Mouse (Mus musculus): Measurements from ENCODE around the gene Rarb.

The Rarb gene

DNA sequence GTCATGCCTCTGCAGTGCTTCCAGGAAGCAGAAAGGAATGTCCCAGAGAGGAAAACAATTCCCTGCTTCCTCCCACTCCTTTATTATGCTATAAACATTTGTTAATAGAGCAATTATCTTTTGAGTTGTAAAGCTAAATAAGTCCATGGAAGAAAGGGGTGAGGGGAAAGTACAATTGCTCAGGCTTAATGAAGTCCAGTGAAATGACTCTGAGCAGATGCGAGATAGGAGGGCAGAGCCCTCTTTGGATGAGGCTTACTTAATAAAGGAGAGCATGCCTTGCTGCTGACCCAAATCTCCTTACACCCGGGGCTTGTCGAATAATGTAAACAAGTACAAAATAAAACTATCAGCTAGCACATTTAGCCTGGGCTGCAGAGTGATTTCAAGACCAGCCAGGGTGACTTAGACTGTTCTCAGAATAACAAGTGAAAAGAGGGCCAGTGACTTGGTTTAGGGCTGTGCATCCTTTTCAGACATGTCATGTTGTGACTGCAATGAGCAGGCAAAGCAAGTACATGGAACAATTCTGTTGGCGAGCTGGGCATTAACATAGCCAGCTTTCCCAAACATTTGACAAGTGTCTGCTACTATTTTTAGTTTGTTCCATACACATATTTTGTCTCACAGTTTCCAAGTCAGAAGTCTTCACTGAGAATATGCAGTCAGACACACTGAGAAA, 83.5 kb downstream of the Rarb start:
- no peak for DNase-seq (ENCODE audit: low read depth in 1 of 2, low spot score in 2 of 2)

DNA sequence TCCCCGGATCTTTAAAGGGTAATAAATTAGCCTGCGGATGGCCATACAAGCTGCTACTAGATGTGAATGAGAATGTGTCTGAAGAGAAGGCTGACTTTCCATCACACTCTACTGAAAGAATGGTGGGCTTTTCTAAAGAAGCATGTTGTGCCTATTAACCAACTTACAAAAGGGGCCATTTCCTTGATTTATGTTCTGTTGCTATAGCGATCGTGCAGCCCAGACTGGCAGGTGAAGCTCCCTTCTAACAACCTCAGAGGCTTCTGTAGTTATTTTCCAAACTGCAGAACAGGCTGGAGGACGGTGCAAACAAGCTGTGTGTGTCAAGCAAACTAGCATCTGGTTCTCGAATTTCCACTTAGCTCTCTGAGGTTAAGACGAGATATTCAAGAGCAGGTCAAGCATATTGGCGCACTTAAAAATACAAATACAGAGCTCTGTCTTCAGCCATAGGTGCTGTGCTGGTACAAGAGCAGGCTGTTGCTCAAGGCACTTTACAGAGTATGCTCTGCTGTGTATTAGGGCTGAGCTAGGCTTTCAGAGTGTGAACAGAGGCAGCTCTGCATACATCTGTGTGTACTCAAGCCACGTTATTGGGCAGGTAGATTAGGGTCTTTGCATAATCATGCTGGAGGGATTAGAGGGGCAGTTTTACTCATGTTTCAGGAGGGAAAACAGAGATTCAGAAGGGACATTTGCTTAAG, 85.2 kb downstream of the Rarb start:
- no peak for DNase-seq (ENCODE audit: low read depth in 1 of 2, low spot score in 2 of 2)

DNA sequence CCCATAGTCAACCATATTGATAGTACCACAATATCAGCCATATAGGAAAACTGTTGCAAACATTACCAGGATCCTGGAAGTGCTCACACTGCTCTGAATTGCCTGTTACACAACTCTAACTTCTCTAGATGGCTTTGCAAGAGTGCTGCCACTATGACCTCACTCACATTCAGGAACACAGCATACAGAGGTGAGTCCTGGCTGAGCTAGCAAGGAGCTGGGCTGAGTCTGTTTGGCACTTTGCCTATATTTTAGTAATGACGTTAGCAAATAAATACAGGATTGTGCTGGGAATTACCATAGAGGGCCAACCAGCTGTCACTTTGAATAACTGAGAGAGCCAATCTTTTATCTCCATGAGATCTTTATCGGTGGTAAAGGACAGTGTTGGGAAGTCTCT, 86.9 kb downstream of the Rarb start:
- no peak for DNase-seq (ENCODE audit: low read depth in 1 of 2, low spot score in 2 of 2)

DNA sequence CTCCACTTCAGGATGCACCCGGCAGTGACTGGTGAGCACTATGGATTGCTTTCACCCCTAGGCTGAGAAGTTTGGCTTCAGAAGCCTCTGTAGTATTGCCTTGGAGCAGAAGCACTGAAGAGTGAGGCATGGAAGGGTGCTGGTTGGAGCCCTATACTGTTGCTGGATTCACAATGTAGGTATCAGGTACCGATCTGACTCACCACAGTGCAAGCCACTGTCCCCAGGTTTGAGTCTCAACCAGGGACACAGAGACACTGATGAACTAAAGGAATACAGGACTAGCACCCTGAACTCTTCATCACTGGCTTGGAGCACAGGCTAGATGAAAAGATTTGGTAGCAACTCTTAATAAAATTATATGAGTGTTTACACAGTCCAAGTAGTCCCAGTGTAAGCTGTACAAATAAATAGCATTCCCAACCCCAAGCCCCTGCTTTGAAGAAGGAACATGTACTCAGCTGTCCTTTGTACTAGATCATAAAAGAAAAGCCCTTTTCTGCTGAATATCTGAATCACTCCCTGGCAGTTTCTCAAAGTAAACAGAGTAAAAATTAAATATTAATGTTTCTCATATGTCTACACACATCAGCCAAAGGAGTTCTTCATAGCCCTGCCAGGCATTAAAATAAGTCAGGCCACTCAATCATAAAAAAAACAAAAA, 90.6 kb downstream of the Rarb start:
- no peak for DNase-seq (ENCODE audit: low read depth in 1 of 2, low spot score in 2 of 2)

DNA sequence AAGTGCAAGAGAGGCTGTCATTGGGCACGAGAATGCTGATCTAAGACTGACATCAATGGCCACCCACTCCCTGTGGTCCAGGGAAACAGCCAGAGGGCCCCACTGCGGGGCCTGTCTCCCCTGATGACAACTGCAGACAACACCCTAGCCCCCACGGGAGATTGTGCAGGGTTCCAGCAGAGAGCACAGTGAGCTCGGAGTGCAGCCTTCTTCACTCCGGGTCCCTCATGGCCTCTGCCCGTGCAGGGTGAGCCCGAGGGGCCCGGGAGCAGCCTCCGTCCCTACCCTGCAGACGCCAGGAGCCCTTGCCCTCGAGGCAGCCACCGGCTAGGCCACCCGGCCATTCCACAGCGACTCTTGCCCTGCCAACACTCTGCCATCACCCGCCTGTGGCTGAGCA, 95.0 kb downstream of the Rarb start:
- no peak for DNase-seq (ENCODE audit: low read depth in 1 of 2, low spot score in 2 of 2)

DNA sequence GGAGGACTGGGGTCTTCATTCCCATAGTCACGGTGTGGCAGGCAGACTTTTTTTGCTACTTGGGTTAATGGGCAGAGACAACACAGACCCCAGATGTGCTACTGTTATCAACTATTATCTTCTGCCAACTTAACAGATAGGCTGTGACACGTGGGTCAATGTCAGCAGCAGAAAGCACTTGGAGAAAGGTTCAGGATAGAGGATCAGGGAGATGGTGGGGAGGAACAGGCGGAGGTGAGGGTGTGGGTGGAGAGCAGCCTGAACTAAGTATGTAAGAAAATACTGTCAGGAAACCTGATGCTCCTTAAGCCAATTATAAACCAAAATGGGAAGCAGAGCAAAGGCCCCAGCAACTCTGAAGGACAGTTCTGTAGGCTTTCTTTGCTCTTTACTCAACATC, 101.1 kb downstream of the Rarb start:
- DNase-seq (ENCODE audit: low read depth in 1 of 2, low spot score in 2 of 2), result no peak

DNA sequence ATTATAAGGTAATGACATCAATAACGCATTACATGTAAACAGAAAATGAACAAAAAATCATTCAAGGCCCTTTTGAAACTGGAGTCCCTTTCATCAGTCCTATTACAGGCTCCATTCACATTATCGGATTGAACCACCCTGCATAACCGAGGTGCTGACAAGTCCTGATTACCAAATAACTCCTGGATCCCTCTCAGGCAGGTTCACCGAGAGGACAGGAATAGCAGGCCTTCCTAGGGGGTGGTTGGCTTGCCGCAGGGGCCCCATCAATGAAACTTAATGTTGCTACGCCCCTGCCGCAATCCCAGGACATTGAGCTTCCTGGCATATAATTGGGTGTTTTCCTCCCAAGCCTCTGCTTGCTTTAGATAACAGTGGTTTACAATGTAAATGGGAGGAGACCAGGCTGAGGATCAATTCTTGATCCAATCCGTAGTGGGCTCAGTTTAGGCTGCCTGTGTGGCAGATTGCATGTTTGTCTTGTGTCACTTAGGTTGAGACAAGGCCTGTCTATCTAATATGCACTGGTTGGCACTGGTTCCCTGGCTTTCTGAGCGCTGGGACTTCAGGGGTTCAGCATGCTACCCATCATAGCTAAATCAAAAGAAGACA, 104.5 kb downstream of the Rarb start:
- no peak for DNase-seq (ENCODE audit: low read depth in 1 of 2, low spot score in 2 of 2)

DNA sequence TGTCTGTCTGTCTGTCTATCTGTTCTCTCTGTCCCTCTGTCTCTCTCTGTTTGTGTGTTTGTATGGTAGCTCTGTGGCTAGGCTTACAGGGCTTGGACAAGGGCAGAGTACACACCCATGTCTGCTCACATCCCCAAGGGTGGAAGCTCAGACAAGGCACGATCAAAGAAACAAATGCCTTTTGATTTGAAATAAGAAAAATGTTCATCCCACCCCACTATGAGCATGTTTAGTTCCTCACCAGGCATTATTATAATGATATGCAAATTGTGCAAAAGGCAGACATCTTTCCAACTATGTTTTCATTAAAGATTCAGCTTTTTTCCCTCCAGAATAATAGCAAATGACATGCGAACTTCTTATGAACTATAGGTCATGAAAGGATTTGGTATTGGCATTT, 105.2 kb downstream of the Rarb start:
- no peak for DNase-seq (ENCODE audit: low read depth in 1 of 2, low spot score in 2 of 2)

DNA sequence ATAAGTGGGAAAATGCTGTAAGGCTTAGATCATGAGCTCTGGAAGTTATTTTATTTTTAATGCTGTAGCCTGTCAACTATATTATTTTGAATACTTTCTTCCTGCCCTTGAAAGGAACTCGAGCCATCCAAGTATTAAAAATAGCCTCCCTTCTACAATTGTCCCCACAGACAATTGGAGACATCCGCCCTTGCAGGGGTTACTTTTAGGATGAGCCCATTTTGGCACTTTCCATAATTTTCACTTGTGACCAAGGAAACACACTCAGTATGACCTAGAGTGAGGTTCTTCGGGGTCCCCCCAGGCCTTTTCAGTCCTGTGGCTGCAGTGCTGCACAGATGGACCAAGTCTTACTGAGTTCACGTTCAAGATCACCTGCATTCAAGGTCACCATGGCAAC, 119.7 kb downstream of the Rarb start:
- no peak for DNase-seq (ENCODE audit: low read depth in 1 of 2, low spot score in 2 of 2)

DNA sequence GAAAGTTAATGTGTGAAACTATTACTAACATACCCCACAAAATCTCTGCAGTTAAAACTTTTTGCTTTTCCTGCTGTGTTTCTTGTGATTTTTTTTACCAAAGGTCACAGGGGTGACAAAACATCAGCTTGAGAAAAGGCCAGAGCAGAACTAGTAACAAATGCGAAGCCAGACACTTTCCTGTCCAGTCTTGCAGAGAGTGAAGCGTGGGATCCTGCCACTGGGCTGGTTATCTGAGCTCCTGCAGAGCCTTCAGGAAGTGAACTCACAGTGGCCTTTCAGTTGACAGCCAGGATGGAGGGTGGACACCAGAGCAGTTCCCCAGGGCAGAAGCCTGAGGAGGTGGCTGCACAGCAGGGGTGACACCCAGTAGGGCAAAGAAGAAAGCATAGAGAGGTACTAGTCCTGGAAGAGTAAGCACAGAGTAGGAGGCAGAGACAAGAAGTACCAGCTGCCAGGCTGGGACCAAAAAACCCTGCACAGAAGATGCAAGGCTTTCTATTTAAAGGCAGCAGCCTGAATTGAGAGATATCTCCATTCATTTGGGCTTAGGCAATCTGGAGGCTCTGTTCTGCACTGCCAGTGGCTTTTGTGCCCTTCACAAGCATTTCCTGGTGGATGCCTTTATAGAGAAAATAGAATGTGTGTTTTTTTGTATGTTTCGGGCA, 123.4 kb downstream of the Rarb start:
- no peak for DNase-seq (ENCODE audit: low read depth in 1 of 2, low spot score in 2 of 2)

DNA sequence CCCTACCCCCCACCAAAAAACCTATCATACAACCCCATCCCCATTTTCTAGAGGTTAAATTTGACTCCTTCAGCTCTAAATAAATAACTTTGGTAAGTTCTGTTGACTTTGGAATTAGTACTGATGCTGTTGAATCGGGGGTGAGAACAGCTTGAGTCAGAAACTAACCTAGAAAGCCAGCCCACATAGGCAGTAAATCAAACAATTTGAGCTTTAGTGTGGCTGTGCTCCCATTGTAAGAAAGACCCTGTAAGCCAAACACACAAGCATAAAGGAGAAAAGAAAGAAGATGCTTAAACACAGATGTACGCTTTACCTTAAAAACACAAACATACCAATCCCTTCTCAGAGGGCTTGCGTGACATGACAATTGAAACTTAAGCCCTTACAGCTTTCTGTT, 140.6 kb downstream of the Rarb start:
- no peak for DNase-seq (ENCODE audit: low read depth in 1 of 2, low spot score in 2 of 2)

DNA sequence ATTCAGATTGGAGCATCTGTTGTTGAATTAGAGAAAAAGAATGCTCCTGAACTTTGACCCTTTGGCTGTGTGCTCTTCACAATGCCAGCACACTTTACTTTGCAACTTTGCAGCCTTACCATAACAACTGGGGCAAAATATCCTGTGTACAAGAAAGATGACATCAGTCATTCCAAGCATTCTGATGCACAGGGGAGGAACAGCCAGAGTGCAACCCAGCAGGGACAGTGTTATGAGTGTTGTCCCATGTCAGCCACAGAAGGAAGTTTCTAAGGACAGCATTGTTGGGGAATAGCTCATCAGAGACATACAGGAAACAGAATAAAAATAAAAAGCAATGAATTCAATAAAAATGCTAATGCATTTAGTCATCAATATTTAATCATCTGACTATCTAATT, 141.9 kb downstream of the Rarb start:
- no peak for DNase-seq (ENCODE audit: low read depth in 1 of 2, low spot score in 2 of 2)

DNA sequence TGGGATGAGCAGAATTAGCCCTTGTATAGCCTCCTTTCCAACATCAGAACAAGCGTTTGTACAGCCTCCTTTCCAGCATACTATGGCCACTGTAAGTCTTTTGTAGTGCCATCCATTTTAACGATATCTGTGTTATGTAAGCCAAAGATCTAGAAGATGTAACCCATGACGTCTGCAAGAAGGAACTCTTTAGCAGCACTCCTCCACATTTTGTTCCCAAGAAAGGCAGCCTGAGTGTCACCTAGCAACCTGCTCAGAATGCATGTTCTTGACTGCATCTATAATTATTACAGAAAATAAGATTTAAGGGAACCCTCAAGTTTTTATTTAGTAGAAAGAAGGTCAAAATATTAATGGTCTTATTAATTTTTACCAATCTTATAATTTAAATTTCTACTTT, 148.4 kb downstream of the Rarb start:
- DNase-seq (ENCODE audit: low read depth in 1 of 2, low spot score in 2 of 2), result no peak

DNA sequence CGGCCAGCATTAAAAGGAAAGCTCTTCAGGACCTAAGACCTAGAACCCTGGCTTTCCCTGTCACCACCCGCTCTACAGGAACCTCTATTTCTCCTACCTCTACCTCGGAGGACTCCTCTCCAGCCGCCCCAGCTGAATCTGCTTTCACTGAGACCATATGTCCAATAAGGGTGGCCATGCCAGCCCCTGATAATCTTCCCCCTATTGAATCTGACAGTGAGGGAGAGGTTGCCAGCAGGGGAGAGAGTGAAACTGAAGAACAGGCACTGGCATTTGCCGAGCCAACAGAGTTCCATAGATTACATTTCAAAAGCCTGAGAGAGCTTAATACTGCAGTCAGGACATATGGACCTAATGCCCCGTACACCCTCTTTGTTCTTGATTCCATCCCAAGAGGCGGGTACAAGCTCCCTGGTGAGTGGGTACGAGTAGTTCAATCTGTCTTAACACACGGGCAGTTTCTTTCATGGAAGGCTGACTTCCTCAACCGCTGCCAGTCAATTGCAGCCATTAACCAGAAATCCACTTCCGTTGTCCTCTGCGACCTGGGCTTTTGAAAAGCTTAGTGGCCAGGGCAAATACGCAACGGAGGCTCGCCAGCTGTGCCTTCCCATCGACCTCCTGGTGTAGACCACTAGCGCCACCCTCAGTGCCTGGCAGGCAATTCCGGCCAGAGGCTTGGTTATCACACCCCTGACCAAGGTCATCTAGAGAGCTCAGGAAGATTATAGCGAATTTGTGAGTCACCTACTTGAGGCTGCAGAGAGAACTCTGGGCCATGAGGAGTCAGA, 179.6 kb downstream of the Rarb start:
- no peak for DNase-seq (ENCODE audit: low read depth in 1 of 2, low spot score in 2 of 2)

DNA sequence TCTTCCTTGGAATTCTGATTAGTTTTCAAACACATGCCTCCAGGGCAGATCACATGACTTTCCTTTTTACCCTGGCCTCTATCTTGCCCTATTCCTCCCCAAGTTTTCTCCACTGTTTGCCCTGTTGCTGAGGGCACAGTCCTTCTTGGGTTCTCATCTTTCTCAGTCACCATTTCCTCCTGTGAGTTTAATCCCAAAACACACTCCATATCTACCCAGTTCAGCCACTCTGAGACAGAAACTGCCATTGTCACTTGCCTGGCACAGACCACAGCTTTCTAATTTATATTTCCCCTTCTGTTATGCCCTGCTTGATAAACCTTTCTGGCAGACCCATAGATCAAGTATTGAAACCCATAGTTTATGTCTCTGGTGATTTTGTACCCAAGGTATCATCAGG, 205.0 kb downstream of the Rarb start:
- no peak for DNase-seq (ENCODE audit: low read depth in 1 of 2, low spot score in 2 of 2)

DNA sequence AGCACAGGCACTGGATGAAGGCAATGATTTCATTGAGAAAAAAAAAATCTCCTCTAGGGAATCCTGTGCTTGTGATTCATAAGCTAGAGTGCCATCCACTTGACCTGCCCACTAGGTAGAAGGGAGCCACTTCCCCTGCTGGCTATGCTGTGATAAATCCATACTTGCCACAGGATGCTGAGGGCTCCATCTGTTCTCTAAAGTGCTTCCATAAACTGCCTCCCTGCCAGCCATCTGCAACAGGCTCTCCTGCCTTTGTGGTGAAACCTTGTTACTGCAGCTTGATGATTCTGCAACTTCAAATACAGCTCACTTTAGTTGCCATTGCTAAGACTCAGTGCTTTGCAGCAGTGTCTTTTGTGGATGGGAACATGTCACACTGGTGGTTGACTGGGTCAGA, 213.5 kb downstream of the Rarb start:
- no peak for DNase-seq (ENCODE audit: low read depth in 1 of 2, low spot score in 2 of 2)

DNA sequence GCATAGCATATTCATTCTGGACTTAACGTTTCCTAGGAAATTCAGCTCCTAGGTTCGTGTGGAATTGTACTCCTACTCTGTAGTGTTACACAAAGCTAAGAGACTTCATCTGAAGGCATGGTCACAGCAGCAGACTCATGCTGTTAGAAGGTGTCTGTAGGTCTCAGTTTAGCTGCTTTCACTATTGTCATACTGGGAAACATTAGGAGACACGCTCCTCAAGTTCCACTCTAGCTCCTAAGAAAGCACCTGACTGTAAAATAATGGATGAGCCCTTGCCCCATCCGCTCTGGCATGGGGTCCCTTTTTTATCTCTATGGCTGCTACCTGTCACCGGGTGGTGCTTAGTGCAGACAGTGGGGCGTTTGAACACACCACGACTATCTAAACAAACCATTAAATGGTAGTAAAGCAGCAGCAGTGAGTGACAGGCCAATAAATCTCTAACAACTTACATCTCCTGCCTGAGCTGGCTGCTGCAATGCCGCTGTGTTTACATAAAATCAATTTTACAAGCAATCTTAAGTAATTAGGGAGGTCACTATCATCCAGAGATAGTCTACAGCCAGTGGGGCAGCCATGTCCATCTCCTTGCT, 214.4 kb downstream of the Rarb start:
- no peak for DNase-seq (ENCODE audit: low read depth in 1 of 2, low spot score in 2 of 2)

DNA sequence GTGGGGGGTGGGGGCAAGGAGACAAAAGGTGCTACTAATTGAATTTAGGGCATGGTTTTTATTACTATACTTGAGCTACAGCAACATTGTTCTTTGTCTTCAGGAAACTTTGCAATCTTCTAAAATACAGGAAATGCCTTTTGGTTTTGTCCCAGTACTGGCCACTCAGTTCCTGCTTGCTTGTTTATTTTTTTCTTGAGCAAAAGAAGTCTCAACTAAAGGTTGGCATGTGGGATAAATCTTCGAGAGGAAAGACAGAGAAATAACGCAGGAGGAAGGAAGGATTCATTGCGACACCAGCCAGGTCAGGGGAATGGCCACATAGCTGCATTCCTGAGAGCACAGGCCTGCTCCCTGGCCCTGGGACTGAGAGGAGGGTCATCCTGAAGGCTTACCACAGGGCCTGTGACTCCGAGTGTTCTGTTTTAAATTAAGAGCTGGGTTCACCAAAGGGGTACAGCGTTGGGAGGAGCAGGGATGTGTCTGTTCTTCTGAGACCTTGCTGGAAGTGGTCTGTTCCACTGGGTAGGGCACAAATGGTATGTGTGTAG, 215.8 kb downstream of the Rarb start:
- no peak for DNase-seq (ENCODE audit: low read depth in 1 of 2, low spot score in 2 of 2)

DNA sequence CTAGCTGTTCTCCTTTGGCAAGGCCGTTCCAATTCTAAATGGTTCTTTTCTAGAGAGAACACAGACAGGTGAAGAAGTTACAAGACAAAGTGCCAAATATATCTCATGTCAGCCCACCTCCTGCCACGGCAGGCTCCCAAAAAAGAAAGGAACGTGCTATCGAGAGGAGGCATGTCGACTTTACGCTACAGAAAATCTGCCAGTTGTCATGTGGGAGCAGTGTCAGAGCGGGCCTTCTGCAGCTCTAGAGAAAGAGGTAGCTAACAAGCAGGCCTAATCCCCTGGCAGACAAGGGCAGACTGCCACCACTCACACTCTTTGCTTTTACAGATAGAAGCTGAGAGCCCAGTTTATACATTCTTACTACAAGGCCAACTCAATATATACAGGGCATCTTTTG, 219.7 kb downstream of the Rarb start:
- DNase-seq (ENCODE audit: low read depth in 1 of 2, low spot score in 2 of 2), result no peak

DNA sequence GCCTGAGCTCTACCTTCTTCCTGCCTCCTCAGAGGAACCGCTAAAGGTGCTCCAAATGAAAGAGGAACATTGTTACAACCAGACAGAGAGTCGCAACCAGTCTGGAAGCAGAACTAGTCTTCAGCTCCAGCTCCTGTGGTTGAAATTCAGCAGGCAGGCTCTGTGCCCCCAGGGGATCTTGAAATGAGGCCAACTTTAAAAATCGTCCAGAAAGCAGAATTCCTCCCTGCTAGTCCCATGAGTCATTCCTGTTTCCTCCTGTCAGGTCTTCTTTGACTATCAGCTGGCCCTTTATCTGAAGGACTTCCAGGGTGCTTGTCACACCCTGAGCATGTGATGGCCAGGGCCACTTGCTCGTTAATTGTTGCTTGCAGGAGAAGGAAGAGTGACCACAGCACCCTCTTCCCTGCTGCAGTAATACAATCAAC, 220.9 kb downstream of the Rarb start:
- DNase-seq (ENCODE audit: low read depth in 1 of 2, low spot score in 2 of 2), result peak in 1 of 2 experiments; percentile 5

Data from monocyte, adult 2 months (primary cell).